Mouse (Mus musculus): ENCODE measurements around the gene Zfp740. TPM values are rescaled to one million over a fixed set of nuclear protein-coding genes. Genes with fewer than 3 reads are reported as not detected.

Gene Zfp740
- polyA plus RNA-seq, 1 experiment from 2014 or later, result 54.0 TPM

- Histone ChIP-seq H3K4me3 (ENCODE audit: low read depth, low read length) (peak overlapping the region; percentile 94), H3K9me3 (replicated peaks; ENCODE audit: control insufficient read depth, low read length, poor library complexity, severe bottlenecking) (no peaks in the 10 kb centered on the region), H3K27me3 (ENCODE audit: control insufficient read depth, insufficient read depth, low read depth, low read length) (no peaks in the 10 kb centered on the region), H3K4me1 (ENCODE audit: control insufficient read depth, insufficient read depth, low read length) (peaks cover 33% of the 10 kb centered on the region), H3K27ac (ENCODE audit: low read length) (peak overlapping the region; percentile 97), H3K9ac (ENCODE audit: low read depth, low read length) (peak overlapping the region; percentile 83), H3K4me2 (ENCODE audit: low read length) (peak overlapping the region; percentile 78), H3K36me3 (ENCODE audit: control insufficient read depth, insufficient read depth, low read length) (peaks cover 6% of the 10 kb centered on the region; the same call in 1 of the 2 replicates)
- under 1% methylated on average over 28 of the region's 72 CpGs for WGBS
- ATAC-seq, result peak; percentile 61
These were observed 859 bp downstream of the Zfp740 start for GRCm38 (mm10) chr15:102203835-102204381.

- Histone ChIP-seq H3K9ac (ENCODE audit: low read depth, low read length) (peak within 1 kb of the TSS; percentile 83), H3K9me3 (replicated peaks; ENCODE audit: control insufficient read depth, low read length, poor library complexity, severe bottlenecking) (no peaks in the 10 kb centered on the region), H3K4me3 (ENCODE audit: low read depth, low read length) (peak within 1 kb of the TSS; percentile 94), H3K27ac (ENCODE audit: low read length) (peak within 1 kb of the TSS; percentile 97), H3K36me3 (ENCODE audit: control insufficient read depth, insufficient read depth, low read length) (peaks cover 11% of the 10 kb centered on the region; the same call in 1 of the 2 replicates), H3K27me3 (ENCODE audit: control insufficient read depth, insufficient read depth, low read depth, low read length) (no peaks in the 10 kb centered on the region), H3K4me1 (ENCODE audit: control insufficient read depth, insufficient read depth, low read length) (peaks cover 33% of the 10 kb centered on the region), H3K4me2 (ENCODE audit: low read length) (peak within 1 kb of the TSS; percentile 78)
- ATAC-seq, result no peak
- 62% methylated on average over 19 of the region's 19 CpGs for WGBS
These were observed 1.8 kb downstream of the Zfp740 start, which contains the start of gene Csad for GRCm38 (mm10) chr15:102204674-102205505. Gene Csad, minus strand, starts transcription at chr15:102204724.

DNA sequence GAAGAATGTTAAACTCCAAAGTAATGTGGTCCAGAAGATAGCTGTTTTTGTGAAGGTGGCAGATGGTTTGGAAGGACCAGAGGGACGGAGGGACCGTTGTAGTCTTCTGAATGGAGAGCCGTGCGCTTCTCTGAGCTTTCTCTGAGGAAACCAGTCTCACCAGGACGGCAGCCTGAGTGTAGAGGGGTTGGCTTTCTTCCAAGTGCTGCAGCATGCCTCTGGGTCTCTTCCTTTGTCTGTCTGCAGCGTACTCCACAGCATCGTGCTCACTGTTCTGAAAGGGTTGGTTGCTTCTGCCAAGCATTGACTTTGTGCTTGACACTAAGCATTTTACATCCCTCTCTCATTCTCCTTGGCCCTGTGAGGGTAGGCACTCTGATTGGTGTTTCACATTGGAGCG, 2.7 kb downstream of the Zfp740 start:
- peaks cover 33% of the 10 kb centered on the region for H3K4me1 ChIP-seq (ENCODE audit: control insufficient read depth, insufficient read depth, low read length)
- H3K9me3 ChIP-seq (replicated peaks; ENCODE audit: control insufficient read depth, low read length, poor library complexity, severe bottlenecking), result no peaks in the 10 kb centered on the region
- peak overlapping the region; percentile 47; the same call in 1 of the 2 replicates for H3K9ac ChIP-seq (ENCODE audit: low read depth, low read length)
- H3K27me3 ChIP-seq (ENCODE audit: control insufficient read depth, insufficient read depth, low read depth, low read length), result no peaks in the 10 kb centered on the region
- H3K27ac ChIP-seq (ENCODE audit: low read length), result peak overlapping the region; percentile 29
- peak overlapping the region; percentile 94 for H3K4me3 ChIP-seq (ENCODE audit: low read depth, low read length)
- H3K36me3 ChIP-seq (ENCODE audit: control insufficient read depth, insufficient read depth, low read length), result peaks cover 14% of the 10 kb centered on the region; the same call in 1 of the 2 replicates
- peak overlapping the region; percentile 78 for H3K4me2 ChIP-seq (ENCODE audit: low read length)
- no peak for ATAC-seq
- WGBS, result 25% methylated on average over 8 of the region's 8 CpGs

DNA sequence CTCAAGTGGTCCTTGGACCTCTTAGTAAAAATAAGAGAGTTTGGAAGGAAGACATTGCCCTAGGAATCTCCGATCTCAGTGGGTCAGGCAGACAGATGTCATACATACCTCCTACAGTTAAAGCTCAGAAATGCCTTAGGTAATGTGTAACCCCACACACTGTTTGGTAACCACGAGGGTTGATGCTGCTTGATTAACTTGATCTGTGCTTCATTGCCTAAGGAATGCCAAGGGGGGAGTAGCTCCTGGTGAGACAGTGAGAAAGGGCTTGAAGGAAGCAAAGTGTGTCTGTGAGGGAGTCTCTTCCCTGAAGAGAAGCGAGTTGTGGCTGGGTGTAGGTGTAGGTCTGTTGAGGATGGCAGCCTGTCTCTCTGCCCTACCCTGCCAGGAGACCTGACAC, 4.3 kb downstream of the Zfp740 start:
- WGBS, result 83% methylated on average over 3 of the region's 3 CpGs
- Histone ChIP-seq H3K36me3 (ENCODE audit: control insufficient read depth, insufficient read depth, low read length) (peaks cover 15% of the 10 kb centered on the region; the same call in 1 of the 2 replicates), H3K9ac (ENCODE audit: low read depth, low read length) (no peak overlapping the region), H3K4me3 (ENCODE audit: low read depth, low read length) (no peak overlapping the region), H3K4me1 (ENCODE audit: control insufficient read depth, insufficient read depth, low read length) (peaks cover 29% of the 10 kb centered on the region), H3K4me2 (ENCODE audit: low read length) (no peak overlapping the region), H3K27me3 (ENCODE audit: control insufficient read depth, insufficient read depth, low read depth, low read length) (no peaks in the 10 kb centered on the region), H3K27ac (ENCODE audit: low read length) (no peak overlapping the region), H3K9me3 (replicated peaks; ENCODE audit: control insufficient read depth, low read length, poor library complexity, severe bottlenecking) (no peaks in the 10 kb centered on the region)
- ATAC-seq, result no peak

DNA sequence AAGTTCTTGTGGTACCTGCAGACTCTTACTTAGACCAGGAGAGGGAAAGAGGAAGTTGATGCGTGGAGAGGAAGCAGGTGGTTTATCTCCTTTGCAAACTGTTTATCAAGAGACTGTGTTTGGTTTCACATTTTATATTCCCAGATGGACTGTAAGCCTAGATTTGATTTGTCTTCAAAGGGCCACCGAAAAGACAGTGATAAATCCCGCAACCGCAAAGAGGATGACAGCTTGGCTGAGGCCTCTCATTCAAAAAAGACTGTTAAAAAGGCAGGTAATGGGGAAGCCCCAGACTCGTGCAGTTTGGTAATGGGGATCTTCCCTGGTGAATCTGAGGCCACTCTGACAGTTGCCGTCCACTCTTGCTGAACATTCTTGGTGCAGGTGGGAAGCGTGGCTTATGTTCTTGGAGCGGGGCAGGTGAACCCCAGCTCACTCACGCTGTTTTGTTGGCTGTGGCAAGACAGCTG, 5.1 kb downstream of the Zfp740 start:
- Histone ChIP-seq H3K36me3 (ENCODE audit: control insufficient read depth, insufficient read depth, low read length) (peaks cover 21% of the 10 kb centered on the region; the same call in 1 of the 2 replicates), H3K9ac (ENCODE audit: low read depth, low read length) (no peak overlapping the region), H3K4me1 (ENCODE audit: control insufficient read depth, insufficient read depth, low read length) (peaks cover 25% of the 10 kb centered on the region), H3K27ac (ENCODE audit: low read length) (no peak overlapping the region), H3K4me2 (ENCODE audit: low read length) (no peak overlapping the region), H3K4me3 (ENCODE audit: low read depth, low read length) (no peak overlapping the region), H3K9me3 (replicated peaks; ENCODE audit: control insufficient read depth, low read length, poor library complexity, severe bottlenecking) (no peaks in the 10 kb centered on the region), H3K27me3 (ENCODE audit: control insufficient read depth, insufficient read depth, low read depth, low read length) (no peaks in the 10 kb centered on the region)
- WGBS, result 93% methylated on average over 9 of the region's 9 CpGs
- ATAC-seq, result no peak

DNA sequence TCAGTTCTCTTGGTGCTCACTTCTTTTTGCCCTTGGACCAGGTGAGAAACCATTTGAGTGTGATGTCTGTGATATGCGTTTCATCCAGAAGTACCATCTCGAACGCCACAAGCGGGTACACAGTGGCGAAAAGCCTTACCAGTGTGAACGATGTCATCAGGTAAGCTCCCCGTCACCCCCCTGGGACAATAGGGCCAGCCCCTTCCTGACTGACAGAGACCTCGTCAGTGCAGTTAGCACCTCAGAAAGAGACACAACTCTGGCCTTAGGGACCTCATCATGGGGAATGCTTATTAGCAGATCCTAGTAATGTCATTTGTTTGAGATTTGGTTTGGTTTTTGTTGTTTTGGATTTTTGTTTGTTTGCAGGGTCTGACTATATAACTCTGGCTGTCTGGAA, 6.1 kb downstream of the Zfp740 start:
- Histone ChIP-seq H3K27ac (ENCODE audit: low read length) (no peak overlapping the region), H3K4me2 (ENCODE audit: low read length) (no peak overlapping the region), H3K4me3 (ENCODE audit: low read depth, low read length) (no peak overlapping the region), H3K9ac (ENCODE audit: low read depth, low read length) (no peak overlapping the region), H3K27me3 (ENCODE audit: control insufficient read depth, insufficient read depth, low read depth, low read length) (no peaks in the 10 kb centered on the region), H3K4me1 (ENCODE audit: control insufficient read depth, insufficient read depth, low read length) (peaks cover 25% of the 10 kb centered on the region), H3K36me3 (ENCODE audit: control insufficient read depth, insufficient read depth, low read length) (peaks cover 26% of the 10 kb centered on the region), H3K9me3 (replicated peaks; ENCODE audit: control insufficient read depth, low read length, poor library complexity, severe bottlenecking) (no peaks in the 10 kb centered on the region)
- ATAC-seq, result no peak
- WGBS, result 97% methylated on average over 8 of the region's 8 CpGs

GRCm38 (mm10) chr15:102210816-102211215, 7.8 kb downstream of the Zfp740 start:
- Histone ChIP-seq H3K9ac (ENCODE audit: low read depth, low read length) (no peak overlapping the region), H3K4me1 (ENCODE audit: control insufficient read depth, insufficient read depth, low read length) (peaks cover 11% of the 10 kb centered on the region), H3K4me2 (ENCODE audit: low read length) (no peak overlapping the region), H3K27ac (ENCODE audit: low read length) (no peak overlapping the region), H3K27me3 (ENCODE audit: control insufficient read depth, insufficient read depth, low read depth, low read length) (no peaks in the 10 kb centered on the region), H3K36me3 (ENCODE audit: control insufficient read depth, insufficient read depth, low read length) (peaks cover 30% of the 10 kb centered on the region), H3K9me3 (replicated peaks; ENCODE audit: control insufficient read depth, low read length, poor library complexity, severe bottlenecking) (no peaks in the 10 kb centered on the region), H3K4me3 (ENCODE audit: low read depth, low read length) (no peak overlapping the region)
- WGBS, result 95% methylated on average over 4 of the region's 4 CpGs
- ATAC-seq, result no peak

DNA sequence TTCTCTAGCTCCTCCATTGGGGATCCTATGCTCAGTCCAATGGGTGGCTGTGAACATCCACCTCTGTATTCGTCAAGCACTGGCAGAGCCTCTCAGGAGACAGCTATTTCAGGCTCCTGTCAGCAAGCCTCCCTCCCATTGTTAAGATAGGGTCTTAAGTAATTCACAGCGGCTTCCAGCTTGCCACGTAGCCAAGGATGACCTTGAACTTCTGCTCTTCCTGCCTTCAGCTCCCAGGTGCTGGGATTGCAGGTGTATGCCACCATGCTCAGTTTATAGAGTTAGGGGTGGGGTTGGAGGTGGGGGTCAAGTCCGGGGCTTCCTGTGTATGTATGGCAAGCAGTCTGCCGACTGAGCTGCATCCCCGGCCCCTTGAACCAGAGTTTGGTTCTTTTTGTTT, 8.8 kb downstream of the Zfp740 start:
- Histone ChIP-seq H3K9me3 (replicated peaks; ENCODE audit: control insufficient read depth, low read length, poor library complexity, severe bottlenecking) (no peaks in the 10 kb centered on the region), H3K4me2 (ENCODE audit: low read length) (no peak overlapping the region), H3K4me1 (ENCODE audit: control insufficient read depth, insufficient read depth, low read length) (peaks cover 5% of the 10 kb centered on the region; the same call in 1 of the 2 replicates), H3K9ac (ENCODE audit: low read depth, low read length) (no peak overlapping the region), H3K4me3 (ENCODE audit: low read depth, low read length) (no peak overlapping the region), H3K27me3 (ENCODE audit: control insufficient read depth, insufficient read depth, low read depth, low read length) (no peaks in the 10 kb centered on the region), H3K36me3 (ENCODE audit: control insufficient read depth, insufficient read depth, low read length) (peaks cover 30% of the 10 kb centered on the region), H3K27ac (ENCODE audit: low read length) (no peak overlapping the region)
- no peak for ATAC-seq
- WGBS, result 86% methylated on average over 6 of the region's 6 CpGs

DNA sequence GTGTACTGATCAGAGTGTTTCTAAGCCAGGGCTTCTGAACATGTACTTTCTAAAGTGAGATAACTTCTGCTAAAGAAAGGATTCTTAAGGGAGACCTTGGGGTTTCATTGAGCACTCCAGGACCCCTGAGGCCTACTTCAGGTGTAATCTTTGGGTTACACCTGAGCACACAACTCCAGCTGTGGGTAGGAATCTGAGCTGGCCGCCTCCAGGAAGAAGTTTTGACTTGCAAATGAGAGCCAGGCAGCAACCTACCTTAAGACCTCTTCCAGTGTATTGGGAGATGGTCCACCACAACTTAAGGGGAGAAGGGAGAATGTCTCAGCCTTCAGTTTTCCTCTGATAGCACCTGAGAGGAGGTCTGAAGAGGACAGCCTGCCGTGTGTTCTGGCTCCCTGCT, 11.1 kb downstream of the Zfp740 start:
- H3K9ac ChIP-seq (ENCODE audit: low read depth, low read length), result no peak overlapping the region
- no peaks in the 10 kb centered on the region for H3K4me1 ChIP-seq (ENCODE audit: control insufficient read depth, insufficient read depth, low read length)
- 30% methylated on average over 2 of the region's 2 CpGs for WGBS
- H3K4me2 ChIP-seq (ENCODE audit: low read length), result no peak overlapping the region
- no peak overlapping the region for H3K27ac ChIP-seq (ENCODE audit: low read length)
- H3K4me3 ChIP-seq (ENCODE audit: low read depth, low read length), result no peak overlapping the region
- no peaks in the 10 kb centered on the region for H3K27me3 ChIP-seq (ENCODE audit: control insufficient read depth, insufficient read depth, low read depth, low read length)
- peaks cover 22% of the 10 kb centered on the region for H3K36me3 ChIP-seq (ENCODE audit: control insufficient read depth, insufficient read depth, low read length)
- ATAC-seq, result no peak
- no peaks in the 10 kb centered on the region for H3K9me3 ChIP-seq (replicated peaks; ENCODE audit: control insufficient read depth, low read length, poor library complexity, severe bottlenecking)

Data from midbrain, embryonic 16.5 days (tissue).